Mouse (Mus musculus): ENCODE data around the gene Hdgfl3.

DNA sequence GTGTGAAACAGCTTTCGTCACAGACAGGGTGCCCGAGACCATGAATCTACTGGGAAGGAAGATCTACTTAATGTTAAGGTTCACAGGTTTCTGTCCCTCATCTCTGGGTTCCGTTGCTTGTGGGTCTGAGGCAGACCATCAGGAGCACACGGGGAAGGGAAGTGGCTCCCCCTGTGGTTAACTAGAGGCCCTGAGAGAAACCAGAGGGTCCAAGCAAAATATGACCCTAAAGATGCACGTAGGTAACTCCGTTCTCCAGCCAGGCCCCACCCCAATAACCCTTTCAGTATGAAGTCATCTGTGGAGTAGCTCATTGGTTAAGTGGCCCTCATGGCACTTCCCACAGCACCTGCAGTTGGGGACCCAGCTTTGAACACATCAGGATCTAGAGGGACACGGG, 84.6 kb downstream of the Hdgfl3 start:
- TF ChIP-seq CHD2 (IDR thresholded peaks at IDR 0.05; ENCODE audit: low read depth, low read length) (no peak), MAFK (IDR thresholded peaks at IDR 0.05; ENCODE audit: insufficient read depth, low read depth, low read length) (no peak)
